Mouse (Mus musculus): Measurements from ENCODE around the gene Mrpl45. TPM values are rescaled to one million over a fixed set of nuclear protein-coding genes. Genes with fewer than 3 reads are reported as not detected.
A peak's percentile ranks its signal among the peaks of the same experiment; 100 is the strongest.
"Not testable (repeated sequence)": the region's sequence is repeated elsewhere in the genome, so short reads cannot be mapped to it uniquely, and the experiment has no call there.

Gene Mrpl45
- polyA plus RNA-seq, 1 experiment from 2014 or later: 57.2 TPM

DNA sequence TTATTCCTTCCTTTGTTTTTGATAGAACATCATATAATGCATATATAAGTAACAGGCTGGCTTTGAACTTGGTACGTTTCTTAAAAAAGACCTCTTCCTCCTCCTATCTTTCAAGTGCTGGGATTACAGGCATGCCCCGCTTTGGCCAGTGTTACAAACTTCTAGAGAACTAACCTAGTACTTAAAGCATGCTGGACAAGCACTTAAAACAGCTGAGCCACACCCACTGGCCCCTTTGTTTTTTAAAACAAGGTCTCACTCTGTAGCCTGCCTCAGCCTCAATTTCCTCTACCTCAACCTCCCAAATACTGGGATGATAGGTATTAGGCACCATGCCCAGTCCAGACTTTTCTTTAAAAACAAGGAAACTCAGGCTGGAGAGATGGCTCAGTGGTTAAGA lies 39.1 kb downstream of the Mrpl45 start:
- Histone ChIP-seq H3K27me3 (ENCODE audit: control insufficient read depth, insufficient read depth, low read length) (no peaks in the 10 kb centered on the region), H3K4me3 (ENCODE audit: low read depth, low read length) (no peak overlapping the region), H3K9ac (ENCODE audit: low read length) (no peak overlapping the region), H3K4me2 (ENCODE audit: low read depth, severe bottlenecking) (no peak overlapping the region), H3K9me3 (ENCODE audit: control insufficient read depth, low read length) (no peaks in the 10 kb centered on the region), H3K4me1 (ENCODE audit: control insufficient read depth, insufficient read depth, low read length) (peaks cover 3% of the 10 kb centered on the region; the same call in 1 of the 2 replicates), H3K36me3 (ENCODE audit: control insufficient read depth, insufficient read depth, low read length) (no peaks in the 10 kb centered on the region), H3K27ac (replicated peaks; ENCODE audit: low read depth, low read length) (no peak overlapping the region)
- DNase-seq (ENCODE audit: low spot score) (no peak), ATAC-seq (ENCODE audit: insufficient number of reproducible peaks, low FRiP score, low TSS enrichment, low read depth) (no peak)
- 71% methylated on average over 2 of the region's 2 CpGs for WGBS

DNA sequence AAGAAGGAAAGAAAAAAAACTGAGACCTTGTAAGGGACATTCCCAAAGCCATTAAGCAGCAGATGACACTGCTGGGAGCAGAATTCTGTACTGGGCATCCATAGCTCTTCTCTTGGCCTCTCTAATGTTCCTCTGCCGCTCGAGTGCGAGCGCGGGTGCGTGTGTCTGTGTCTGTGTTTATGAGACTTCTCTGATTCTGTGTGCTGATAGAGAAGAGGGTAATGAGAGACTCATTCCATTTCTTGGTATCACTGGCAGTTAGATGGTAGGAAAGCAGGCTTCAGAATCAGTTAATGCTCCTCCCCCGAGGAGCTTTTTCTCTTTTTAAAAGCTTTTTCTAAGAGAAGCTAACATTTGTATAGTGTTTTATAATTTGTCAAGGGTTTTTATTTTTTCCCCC lies 39.7 kb downstream of the Mrpl45 start:
- Histone ChIP-seq H3K27me3 (ENCODE audit: control insufficient read depth, insufficient read depth, low read length) (no peaks in the 10 kb centered on the region), H3K27ac (replicated peaks; ENCODE audit: low read depth, low read length) (no peak overlapping the region), H3K9me3 (ENCODE audit: control insufficient read depth, low read length) (no peaks in the 10 kb centered on the region), H3K9ac (ENCODE audit: low read length) (no peak overlapping the region), H3K36me3 (ENCODE audit: control insufficient read depth, insufficient read depth, low read length) (no peaks in the 10 kb centered on the region), H3K4me3 (ENCODE audit: low read depth, low read length) (no peak overlapping the region), H3K4me2 (ENCODE audit: low read depth, severe bottlenecking) (no peak overlapping the region), H3K4me1 (ENCODE audit: control insufficient read depth, insufficient read depth, low read length) (peaks cover under 1% of the 10 kb centered on the region; the same call in 1 of the 2 replicates)
- DNase-seq (ENCODE audit: low spot score) (no peak), ATAC-seq (ENCODE audit: insufficient number of reproducible peaks, low FRiP score, low TSS enrichment, low read depth) (no peak)
- WGBS: 84% methylated on average over 7 of the region's 7 CpGs

GRCm38 (mm10) chr11:97357663-97358062 lies 42.1 kb downstream of the Mrpl45 start:
- peak; percentile 81 for DNase-seq (ENCODE audit: low spot score)
- ATAC-seq (ENCODE audit: insufficient number of reproducible peaks, low FRiP score, low TSS enrichment, low read depth): not testable (repeated sequence)
- WGBS: 6% methylated on average over 4 of the region's 6 CpGs

GRCm38 (mm10) chr11:97361948-97362648 lies 46.6 kb downstream of the Mrpl45 start, which contains the start of gene Socs7:
Gene Socs7, plus strand, starts transcription at chr11:97362551.
- ATAC-seq (ENCODE audit: insufficient number of reproducible peaks, low FRiP score, low TSS enrichment, low read depth) (peak; percentile 94), DNase-seq (ENCODE audit: low spot score) (peak; percentile 96)
- H3K36me3 ChIP-seq (ENCODE audit: control insufficient read depth, insufficient read depth, low read length): no peaks in the 10 kb centered on the region
- peak within 1 kb of the TSS; percentile 93 for H3K9ac ChIP-seq (ENCODE audit: low read length)
- peak within 1 kb of the TSS; percentile 64 for H3K4me3 ChIP-seq (ENCODE audit: low read depth, low read length)
- H3K9me3 ChIP-seq (ENCODE audit: control insufficient read depth, low read length): no peaks in the 10 kb centered on the region
- peak within 1 kb of the TSS; percentile 93 for H3K4me2 ChIP-seq (ENCODE audit: low read depth, severe bottlenecking)
- H3K4me1 ChIP-seq (ENCODE audit: control insufficient read depth, insufficient read depth, low read length): peaks cover 14% of the 10 kb centered on the region
- peak within 1 kb of the TSS; percentile 37; the same call in 1 of the 2 replicates for H3K27ac ChIP-seq (replicated peaks; ENCODE audit: low read depth, low read length)
- 1% methylated on average over 25 of the region's 81 CpGs for WGBS
- no peaks in the 10 kb centered on the region for H3K27me3 ChIP-seq (ENCODE audit: control insufficient read depth, insufficient read depth, low read length)

More at GRCm38 (mm10) chr11:97357663-97358062, 42.1 kb downstream of the Mrpl45 start:
- H3K27ac ChIP-seq (replicated peaks; ENCODE audit: low read depth, low read length); H3K4me1 ChIP-seq (ENCODE audit: control insufficient read depth, insufficient read depth, low read length); H3K4me3 ChIP-seq (ENCODE audit: low read depth, low read length); H3K36me3 ChIP-seq (ENCODE audit: control insufficient read depth, insufficient read depth, low read length); H3K4me2 ChIP-seq (ENCODE audit: low read depth, severe bottlenecking); H3K9ac ChIP-seq (ENCODE audit: low read length); H3K9me3 ChIP-seq (ENCODE audit: control insufficient read depth, low read length); H3K27me3 ChIP-seq (ENCODE audit: control insufficient read depth, insufficient read depth, low read length): not testable (repeated sequence)

GRCm38 (mm10) chr11:97362649-97362942 lies 47.1 kb downstream of the Mrpl45 start:
- Histone ChIP-seq H3K27me3 (ENCODE audit: control insufficient read depth, insufficient read depth, low read length) (no peaks in the 10 kb centered on the region), H3K36me3 (ENCODE audit: control insufficient read depth, insufficient read depth, low read length) (no peaks in the 10 kb centered on the region), H3K4me2 (ENCODE audit: low read depth, severe bottlenecking) (peak overlapping the region; percentile 93), H3K9me3 (ENCODE audit: control insufficient read depth, low read length) (no peaks in the 10 kb centered on the region), H3K27ac (replicated peaks; ENCODE audit: low read depth, low read length) (0 out of 2 replicates have a peak overlapping the region, but pooled peaks have one; percentile 37), H3K9ac (ENCODE audit: low read length) (peak overlapping the region; percentile 93), H3K4me1 (ENCODE audit: control insufficient read depth, insufficient read depth, low read length) (peaks cover 14% of the 10 kb centered on the region), H3K4me3 (ENCODE audit: low read depth, low read length) (peak overlapping the region; percentile 64)
- ATAC-seq (ENCODE audit: insufficient number of reproducible peaks, low FRiP score, low TSS enrichment, low read depth): 0 out of 2 replicates have a peak, but pooled peaks have one; percentile 2
- no peak for DNase-seq (ENCODE audit: low spot score)
- WGBS: under 1% methylated on average over 24 of the region's 39 CpGs

- ATAC-seq (ENCODE audit: insufficient number of reproducible peaks, low FRiP score, low TSS enrichment, low read depth) (no peak), DNase-seq (ENCODE audit: low spot score) (peak; percentile 58)
- H3K36me3 ChIP-seq (ENCODE audit: control insufficient read depth, insufficient read depth, low read length): no peaks in the 10 kb centered on the region
- WGBS: under 1% methylated on average over 49 of the region's 49 CpGs
- H3K4me2 ChIP-seq (ENCODE audit: low read depth, severe bottlenecking): peak overlapping the region; percentile 93
- peaks cover 14% of the 10 kb centered on the region for H3K4me1 ChIP-seq (ENCODE audit: control insufficient read depth, insufficient read depth, low read length)
- H3K9me3 ChIP-seq (ENCODE audit: control insufficient read depth, low read length): no peaks in the 10 kb centered on the region
- peak overlapping the region; percentile 64 for H3K4me3 ChIP-seq (ENCODE audit: low read depth, low read length)
- 0 out of 2 replicates have a peak overlapping the region, but pooled peaks have one; percentile 37 for H3K27ac ChIP-seq (replicated peaks; ENCODE audit: low read depth, low read length)
- peak overlapping the region; percentile 93 for H3K9ac ChIP-seq (ENCODE audit: low read length)
- no peaks in the 10 kb centered on the region for H3K27me3 ChIP-seq (ENCODE audit: control insufficient read depth, insufficient read depth, low read length)
These were observed 47.6 kb downstream of the Mrpl45 start for GRCm38 (mm10) chr11:97362943-97363643.

DNA sequence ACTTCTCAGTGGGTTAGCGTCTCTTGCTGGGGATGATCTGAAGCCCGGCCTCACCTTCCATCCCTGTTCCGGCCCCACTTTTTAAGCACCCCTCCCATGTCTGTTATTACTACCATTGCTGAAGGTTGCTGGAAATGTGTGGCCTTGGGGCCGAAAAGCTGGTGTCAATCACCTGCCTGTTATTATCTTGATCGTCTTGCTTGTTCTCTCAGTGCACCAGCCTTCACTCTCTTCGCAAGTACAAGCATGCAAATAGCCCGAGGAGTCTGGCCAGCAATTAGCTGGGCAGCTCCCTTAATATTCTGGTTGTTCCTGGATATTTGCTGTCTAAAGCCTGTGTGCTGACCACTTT lies 48.1 kb downstream of the Mrpl45 start:
- Histone ChIP-seq H3K4me3 (ENCODE audit: low read depth, low read length) (peak overlapping the region; percentile 64), H3K36me3 (ENCODE audit: control insufficient read depth, insufficient read depth, low read length) (no peaks in the 10 kb centered on the region), H3K27me3 (ENCODE audit: control insufficient read depth, insufficient read depth, low read length) (no peaks in the 10 kb centered on the region), H3K9me3 (ENCODE audit: control insufficient read depth, low read length) (no peaks in the 10 kb centered on the region), H3K9ac (ENCODE audit: low read length) (peak overlapping the region; percentile 93), H3K4me2 (ENCODE audit: low read depth, severe bottlenecking) (peak overlapping the region; percentile 93), H3K4me1 (ENCODE audit: control insufficient read depth, insufficient read depth, low read length) (peaks cover 14% of the 10 kb centered on the region), H3K27ac (replicated peaks; ENCODE audit: low read depth, low read length) (no peak overlapping the region)
- WGBS: under 1% methylated on average over 7 of the region's 7 CpGs
- DNase-seq (ENCODE audit: low spot score) (peak; percentile 34), ATAC-seq (ENCODE audit: insufficient number of reproducible peaks, low FRiP score, low TSS enrichment, low read depth) (no peak)

DNA sequence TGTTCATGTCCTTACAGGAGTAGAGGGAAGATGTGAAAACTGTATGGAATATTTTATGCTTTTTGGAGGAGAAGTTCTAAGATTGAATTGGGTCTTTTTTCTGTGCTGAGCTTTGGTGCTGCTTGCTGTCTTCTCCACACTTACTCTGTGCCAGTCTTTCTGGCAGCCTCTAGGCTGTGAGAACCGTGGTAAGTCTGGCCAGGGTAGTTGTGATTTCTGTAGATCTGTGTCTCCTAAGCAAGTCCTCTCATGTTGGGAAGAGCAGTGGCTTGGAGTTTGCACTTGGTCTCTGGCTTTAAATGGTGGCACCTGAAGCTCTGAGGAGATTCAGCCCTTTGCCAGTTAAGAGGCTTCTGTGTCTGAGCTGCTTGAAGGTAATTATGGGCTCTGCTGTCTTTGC lies 50.0 kb downstream of the Mrpl45 start:
- DNase-seq (ENCODE audit: low spot score) (no peak), ATAC-seq (ENCODE audit: insufficient number of reproducible peaks, low FRiP score, low TSS enrichment, low read depth) (no peak)
- Histone ChIP-seq H3K27ac (replicated peaks; ENCODE audit: low read depth, low read length) (no peak overlapping the region), H3K4me1 (ENCODE audit: control insufficient read depth, insufficient read depth, low read length) (peaks cover 14% of the 10 kb centered on the region), H3K27me3 (ENCODE audit: control insufficient read depth, insufficient read depth, low read length) (no peaks in the 10 kb centered on the region), H3K4me3 (ENCODE audit: low read depth, low read length) (no peak overlapping the region), H3K36me3 (ENCODE audit: control insufficient read depth, insufficient read depth, low read length) (no peaks in the 10 kb centered on the region), H3K9me3 (ENCODE audit: control insufficient read depth, low read length) (no peaks in the 10 kb centered on the region), H3K4me2 (ENCODE audit: low read depth, severe bottlenecking) (no peak overlapping the region), H3K9ac (ENCODE audit: low read length) (no peak overlapping the region)
- WGBS: 76% methylated on average over 1 of the region's 1 CpGs
